Mouse (Mus musculus): ENCODE results near the gene Gm12355. TPM values are rescaled to one million over a fixed set of nuclear protein-coding genes. Genes with fewer than 3 reads are reported as not detected.
A peak's percentile ranks its signal among the peaks of the same experiment; 100 is the strongest.

Gm12355 gene
- polyA plus RNA-seq, 1 experiment from 2014 or later: 0.92 TPM

GRCm38 (mm10) chr11:98597991-98598390 lies 27.5 kb downstream of the Gm12355 start, which contains the start of gene Lrrc3c:
Lrrc3c (plus strand) TSS chr11:98598291.
- Histone ChIP-seq H3K27me3 (ENCODE audit: insufficient read depth, low read length) (peaks cover 8% of the 10 kb centered on the region; the same call in 1 of the 2 replicates), H3K4me3 (replicated peaks; ENCODE audit: low read depth, low read length) (no peak within 1 kb of the TSS), H3K9ac (ENCODE audit: low read depth, low read length) (no peak within 1 kb of the TSS), H3K9me3 (replicated peaks; ENCODE audit: low read length) (no peaks in the 10 kb centered on the region), H3K36me3 (ENCODE audit: insufficient read depth, low read length) (no peaks in the 10 kb centered on the region), H3K4me1 (replicated peaks; ENCODE audit: insufficient read depth, low read length) (0 out of 2 replicates have a peak, but pooled peaks cover 6% of the 10 kb centered on the region), H3K4me2 (ENCODE audit: low read length) (no peak within 1 kb of the TSS), H3K27ac (no peak within 1 kb of the TSS)
- ATAC-seq (replicated peaks; ENCODE audit: low FRiP score, low read depth): no peak
- 79% methylated on average over 8 of the region's 8 CpGs for WGBS
- DNase-seq (ENCODE audit: low spot score): no peak
- no peak for TF ChIP-seq CTCF (IDR thresholded peaks at IDR 0.05; ENCODE audit: low read depth)

- H3K9me3 ChIP-seq (replicated peaks; ENCODE audit: low read length): no peaks in the 10 kb centered on the region
- DNase-seq (ENCODE audit: low spot score) (peak; percentile 89), ATAC-seq (replicated peaks; ENCODE audit: low FRiP score, low read depth) (peak; percentile 37; the same call in 1 of the 2 replicates)
- peak; percentile 86 for TF ChIP-seq CTCF (IDR thresholded peaks at IDR 0.05; ENCODE audit: low read depth)
- H3K4me1 ChIP-seq (replicated peaks; ENCODE audit: insufficient read depth, low read length): 0 out of 2 replicates have a peak, but pooled peaks cover 5% of the 10 kb centered on the region
- H3K4me2 ChIP-seq (ENCODE audit: low read length): no peak overlapping the region
- no peak overlapping the region for H3K27ac ChIP-seq
- H3K27me3 ChIP-seq (ENCODE audit: insufficient read depth, low read length): peaks cover 8% of the 10 kb centered on the region; the same call in 1 of the 2 replicates
- WGBS: 41% methylated on average over 5 of the region's 6 CpGs
- no peaks in the 10 kb centered on the region for H3K36me3 ChIP-seq (ENCODE audit: insufficient read depth, low read length)
- no peak overlapping the region for H3K4me3 ChIP-seq (replicated peaks; ENCODE audit: low read depth, low read length)
- no peak overlapping the region for H3K9ac ChIP-seq (ENCODE audit: low read depth, low read length)
These were observed 28.1 kb downstream of the Gm12355 start for GRCm38 (mm10) chr11:98597363-98597762.

- no peak for TF ChIP-seq CTCF (IDR thresholded peaks at IDR 0.05; ENCODE audit: low read depth)
- no peaks in the 10 kb centered on the region for H3K4me1 ChIP-seq (replicated peaks; ENCODE audit: insufficient read depth, low read length)
- no peak overlapping the region for H3K9ac ChIP-seq (ENCODE audit: low read depth, low read length)
- no peaks in the 10 kb centered on the region for H3K9me3 ChIP-seq (replicated peaks; ENCODE audit: low read length)
- no peak overlapping the region for H3K27ac ChIP-seq
- H3K36me3 ChIP-seq (ENCODE audit: insufficient read depth, low read length): no peaks in the 10 kb centered on the region
- WGBS: 87% methylated on average over 3 of the region's 3 CpGs
- no peak for ATAC-seq (replicated peaks; ENCODE audit: low FRiP score, low read depth)
- H3K4me2 ChIP-seq (ENCODE audit: low read length): no peak overlapping the region
- no peak for DNase-seq (ENCODE audit: low spot score)
- peaks cover 4% of the 10 kb centered on the region; the same call in 1 of the 2 replicates for H3K27me3 ChIP-seq (ENCODE audit: insufficient read depth, low read length)
- no peak overlapping the region for H3K4me3 ChIP-seq (replicated peaks; ENCODE audit: low read depth, low read length)
These were observed 29.5 kb downstream of the Gm12355 start for GRCm38 (mm10) chr11:98595955-98596354.

DNA sequence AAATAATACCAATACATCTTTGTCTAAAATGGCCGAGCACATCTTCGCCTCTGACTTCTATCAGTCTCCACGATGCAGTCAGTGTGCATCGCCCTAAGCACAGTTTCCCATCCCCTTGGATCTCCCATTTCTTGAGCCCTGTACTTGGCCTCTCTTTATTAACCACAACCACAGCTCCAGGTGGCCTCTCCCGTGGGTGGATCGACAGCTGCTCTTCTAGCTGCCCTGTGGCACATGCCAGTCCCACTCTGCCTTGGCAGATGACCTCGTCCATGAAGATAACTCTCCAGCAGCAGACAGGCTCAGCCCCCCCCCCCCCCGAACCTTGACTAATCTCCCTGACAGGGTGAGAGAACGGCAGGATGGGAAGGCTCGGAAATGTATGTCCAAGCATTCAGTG lies 30.0 kb downstream of the Gm12355 start:
- H3K4me1 ChIP-seq (replicated peaks; ENCODE audit: insufficient read depth, low read length): no peaks in the 10 kb centered on the region
- no peak overlapping the region for H3K27ac ChIP-seq
- WGBS: 77% methylated on average over 10 of the region's 10 CpGs
- DNase-seq (ENCODE audit: low spot score): no peak
- H3K9ac ChIP-seq (ENCODE audit: low read depth, low read length): no peak overlapping the region
- no peak overlapping the region for H3K4me3 ChIP-seq (replicated peaks; ENCODE audit: low read depth, low read length)
- TF ChIP-seq CTCF (IDR thresholded peaks at IDR 0.05; ENCODE audit: low read depth): no peak
- H3K27me3 ChIP-seq (ENCODE audit: insufficient read depth, low read length): no peaks in the 10 kb centered on the region
- no peaks in the 10 kb centered on the region for H3K9me3 ChIP-seq (replicated peaks; ENCODE audit: low read length)
- H3K36me3 ChIP-seq (ENCODE audit: insufficient read depth, low read length): no peaks in the 10 kb centered on the region
- no peak overlapping the region for H3K4me2 ChIP-seq (ENCODE audit: low read length)
- no peak for ATAC-seq (replicated peaks; ENCODE audit: low FRiP score, low read depth)

DNA sequence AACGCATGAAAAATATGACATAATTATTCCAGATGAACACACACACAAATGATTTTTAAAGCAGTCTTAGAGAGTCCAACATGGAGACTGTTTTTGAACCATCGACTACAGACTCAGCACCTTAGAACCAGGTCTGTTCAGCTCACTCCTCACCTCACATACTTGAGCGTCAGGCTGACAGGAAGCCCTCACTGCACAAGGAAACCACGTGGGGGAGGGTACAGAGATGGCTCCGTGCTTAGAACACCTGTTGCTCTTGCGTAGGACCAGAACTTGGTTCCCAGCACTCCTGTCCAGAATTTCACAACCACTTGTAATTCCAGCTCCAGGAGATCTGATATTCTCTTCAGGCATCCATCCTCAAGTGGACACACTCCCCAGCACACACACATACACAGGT lies 30.4 kb downstream of the Gm12355 start:
- DNase-seq (ENCODE audit: low spot score) (no peak), ATAC-seq (replicated peaks; ENCODE audit: low FRiP score, low read depth) (no peak)
- Histone ChIP-seq H3K9ac (ENCODE audit: low read depth, low read length) (no peak overlapping the region), H3K4me1 (replicated peaks; ENCODE audit: insufficient read depth, low read length) (no peaks in the 10 kb centered on the region), H3K9me3 (replicated peaks; ENCODE audit: low read length) (no peaks in the 10 kb centered on the region), H3K27ac (no peak overlapping the region), H3K4me3 (replicated peaks; ENCODE audit: low read depth, low read length) (no peak overlapping the region), H3K4me2 (ENCODE audit: low read length) (no peak overlapping the region), H3K36me3 (ENCODE audit: insufficient read depth, low read length) (no peaks in the 10 kb centered on the region), H3K27me3 (ENCODE audit: insufficient read depth, low read length) (no peaks in the 10 kb centered on the region)
- whole genome bisulfite sequencing: 67% methylated on average over 6 of the region's 6 CpGs
- TF ChIP-seq CTCF (IDR thresholded peaks at IDR 0.05; ENCODE audit: low read depth): no peak

GRCm38 (mm10) chr11:98590548-98591445 lies 34.7 kb downstream of the Gm12355 start:
- no peak for ATAC-seq (replicated peaks; ENCODE audit: low FRiP score, low read depth)
- no peaks in the 10 kb centered on the region for H3K27me3 ChIP-seq (ENCODE audit: insufficient read depth, low read length)
- no peak for TF ChIP-seq CTCF (IDR thresholded peaks at IDR 0.05; ENCODE audit: low read depth)
- H3K27ac ChIP-seq: no peak overlapping the region
- no peak overlapping the region for H3K9ac ChIP-seq (ENCODE audit: low read depth, low read length)
- 45% methylated on average over 19 of the region's 19 CpGs for WGBS
- H3K4me3 ChIP-seq (replicated peaks; ENCODE audit: low read depth, low read length): no peak overlapping the region
- H3K4me2 ChIP-seq (ENCODE audit: low read length): no peak overlapping the region
- H3K4me1 ChIP-seq (replicated peaks; ENCODE audit: insufficient read depth, low read length): peaks cover 24% of the 10 kb centered on the region
- H3K9me3 ChIP-seq (replicated peaks; ENCODE audit: low read length): no peaks in the 10 kb centered on the region
- no peak for DNase-seq (ENCODE audit: low spot score)
- H3K36me3 ChIP-seq (ENCODE audit: insufficient read depth, low read length): no peaks in the 10 kb centered on the region
